Mouse (Mus musculus): ENCODE data around the gene Tmem178. TPM values are rescaled to one million over a fixed set of nuclear protein-coding genes. Genes with fewer than 3 reads are reported as not detected.
A peak's percentile ranks its signal among the peaks of the same experiment; 100 is the strongest.

The Tmem178 gene
- polyA plus RNA-seq, 1 experiment from 2014 or later, result 4.3 TPM

- WGBS, result 79% methylated on average over 12 of the region's 12 CpGs
- no peak overlapping the region for H3K4me3 ChIP-seq (ENCODE audit: low read depth, low read length)
- no peaks in the 10 kb centered on the region for H3K36me3 ChIP-seq (replicated peaks; ENCODE audit: control insufficient read depth, insufficient read depth, low read depth, low read length)
- H3K4me1 ChIP-seq (ENCODE audit: control insufficient read depth, insufficient read depth, low read length), result no peaks in the 10 kb centered on the region
- no peak for DNase-seq (ENCODE audit: low spot score)
- H3K27ac ChIP-seq (replicated peaks; ENCODE audit: low read depth, low read length), result no peak overlapping the region
- H3K9me3 ChIP-seq (replicated peaks; ENCODE audit: control insufficient read depth, low read length), result no peaks in the 10 kb centered on the region
- ATAC-seq (replicated peaks; ENCODE audit: insufficient number of reproducible peaks, low FRiP score, low TSS enrichment, low read depth), result no peak
- no peak overlapping the region for H3K9ac ChIP-seq (replicated peaks; ENCODE audit: low read length)
- H3K4me2 ChIP-seq (ENCODE audit: low read depth, low read length), result no peak overlapping the region
- peaks cover 14% of the 10 kb centered on the region for H3K27me3 ChIP-seq (ENCODE audit: control insufficient read depth, insufficient read depth, low read length)
Measured at GRCm38 (mm10) chr17:80947075-80947960, 2.9 kb downstream of the Tmem178 start.

DNA sequence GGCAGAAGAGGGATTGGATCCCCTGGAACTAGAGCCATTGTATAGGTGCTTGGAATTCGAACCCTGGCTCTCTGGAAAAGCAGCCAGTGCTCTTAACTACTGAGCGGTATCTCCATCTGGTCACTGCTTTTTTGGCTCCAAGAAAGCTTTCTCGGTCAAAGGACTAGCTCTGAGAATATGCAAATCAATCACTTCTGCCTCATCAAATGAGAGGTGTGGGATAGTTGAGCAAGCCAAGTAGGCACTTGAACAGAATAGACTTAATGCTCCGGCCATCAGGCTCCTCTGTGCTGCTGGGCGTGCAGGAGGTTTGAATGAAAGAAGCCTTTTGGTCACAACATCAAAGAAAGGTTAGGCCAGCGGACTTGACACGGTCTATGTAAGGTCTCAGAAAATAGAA is 5.0 kb downstream of the Tmem178 start:
- ATAC-seq (replicated peaks; ENCODE audit: insufficient number of reproducible peaks, low FRiP score, low TSS enrichment, low read depth) (no peak), DNase-seq (ENCODE audit: low spot score) (no peak)
- Histone ChIP-seq H3K4me2 (ENCODE audit: low read depth, low read length) (no peak overlapping the region), H3K9ac (replicated peaks; ENCODE audit: low read length) (no peak overlapping the region), H3K36me3 (replicated peaks; ENCODE audit: control insufficient read depth, insufficient read depth, low read depth, low read length) (no peaks in the 10 kb centered on the region), H3K27me3 (ENCODE audit: control insufficient read depth, insufficient read depth, low read length) (peaks cover 6% of the 10 kb centered on the region; the same call in 1 of the 2 replicates), H3K4me3 (ENCODE audit: low read depth, low read length) (no peak overlapping the region), H3K27ac (replicated peaks; ENCODE audit: low read depth, low read length) (no peak overlapping the region), H3K4me1 (ENCODE audit: control insufficient read depth, insufficient read depth, low read length) (no peaks in the 10 kb centered on the region), H3K9me3 (replicated peaks; ENCODE audit: control insufficient read depth, low read length) (no peaks in the 10 kb centered on the region)
- 80% methylated on average over 7 of the region's 7 CpGs for WGBS

GRCm38 (mm10) chr17:80949895-80950294 is 5.5 kb downstream of the Tmem178 start:
- DNase-seq (ENCODE audit: low spot score), result no peak
- peaks cover 3% of the 10 kb centered on the region; the same call in 1 of the 2 replicates for H3K27me3 ChIP-seq (ENCODE audit: control insufficient read depth, insufficient read depth, low read length)
- H3K4me2 ChIP-seq (ENCODE audit: low read depth, low read length), result no peak overlapping the region
- no peaks in the 10 kb centered on the region for H3K4me1 ChIP-seq (ENCODE audit: control insufficient read depth, insufficient read depth, low read length)
- H3K27ac ChIP-seq (replicated peaks; ENCODE audit: low read depth, low read length), result no peak overlapping the region
- no peaks in the 10 kb centered on the region for H3K36me3 ChIP-seq (replicated peaks; ENCODE audit: control insufficient read depth, insufficient read depth, low read depth, low read length)
- no peak for ATAC-seq (replicated peaks; ENCODE audit: insufficient number of reproducible peaks, low FRiP score, low TSS enrichment, low read depth)
- 85% methylated on average over 10 of the region's 10 CpGs for WGBS
- H3K4me3 ChIP-seq (ENCODE audit: low read depth, low read length), result no peak overlapping the region
- H3K9ac ChIP-seq (replicated peaks; ENCODE audit: low read length), result no peak overlapping the region
- H3K9me3 ChIP-seq (replicated peaks; ENCODE audit: control insufficient read depth, low read length), result no peaks in the 10 kb centered on the region

GRCm38 (mm10) chr17:80952305-80952704 is 7.9 kb downstream of the Tmem178 start:
- H3K27me3 ChIP-seq (ENCODE audit: control insufficient read depth, insufficient read depth, low read length), result no peaks in the 10 kb centered on the region
- no peaks in the 10 kb centered on the region; the same call in 1 of the 2 replicates for H3K4me1 ChIP-seq (ENCODE audit: control insufficient read depth, insufficient read depth, low read length)
- H3K9ac ChIP-seq (replicated peaks; ENCODE audit: low read length), result no peak overlapping the region
- no peaks in the 10 kb centered on the region for H3K36me3 ChIP-seq (replicated peaks; ENCODE audit: control insufficient read depth, insufficient read depth, low read depth, low read length)
- H3K9me3 ChIP-seq (replicated peaks; ENCODE audit: control insufficient read depth, low read length), result no peaks in the 10 kb centered on the region
- ATAC-seq (replicated peaks; ENCODE audit: insufficient number of reproducible peaks, low FRiP score, low TSS enrichment, low read depth) (no peak), DNase-seq (ENCODE audit: low spot score) (no peak)
- no peak overlapping the region for H3K4me3 ChIP-seq (ENCODE audit: low read depth, low read length)
- no peak overlapping the region for H3K27ac ChIP-seq (replicated peaks; ENCODE audit: low read depth, low read length)
- no peak overlapping the region for H3K4me2 ChIP-seq (ENCODE audit: low read depth, low read length)
- WGBS, result 69% methylated on average over 7 of the region's 7 CpGs

GRCm38 (mm10) chr17:80955415-80955814 is 11.0 kb downstream of the Tmem178 start:
- no peak overlapping the region for H3K9ac ChIP-seq (replicated peaks; ENCODE audit: low read length)

DNA sequence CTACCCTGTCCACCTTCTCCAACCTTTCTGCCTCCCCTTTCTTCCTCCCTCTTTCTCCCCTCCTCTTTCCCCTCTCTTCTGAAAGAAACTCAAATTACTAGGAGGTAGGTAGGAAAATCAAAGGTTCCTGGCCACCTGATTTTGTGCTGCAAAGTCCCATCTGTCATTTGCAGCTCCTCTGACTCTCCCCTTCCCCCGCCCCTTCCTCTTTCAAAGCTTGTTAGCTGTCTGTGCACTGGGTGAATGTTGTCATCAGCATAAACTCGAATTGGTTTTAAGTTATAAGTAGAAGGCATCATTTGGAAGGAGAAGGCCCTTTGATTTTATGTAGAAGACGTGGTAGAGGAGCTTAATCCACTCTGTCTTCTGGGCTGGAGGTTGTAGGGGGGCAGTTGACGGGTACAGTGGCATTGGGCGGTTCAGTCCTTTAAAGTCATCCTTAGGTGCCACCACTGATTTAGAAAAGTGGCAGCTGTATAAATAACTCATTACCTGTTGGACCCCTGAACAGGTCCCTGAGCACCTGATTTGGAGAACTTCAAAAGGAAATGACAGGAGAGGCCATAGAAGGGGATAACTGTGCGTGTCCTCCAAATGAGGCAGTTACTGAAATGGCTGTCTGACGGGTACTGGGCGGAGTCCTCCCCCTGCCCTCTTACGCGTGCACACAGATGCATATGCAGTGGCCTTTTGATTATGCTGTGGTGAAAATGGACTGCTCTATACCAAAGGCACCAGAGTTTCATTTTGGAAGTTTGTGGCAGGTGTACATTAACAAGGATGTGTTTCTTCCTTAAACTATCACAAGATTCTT is 11.8 kb downstream of the Tmem178 start:
- ATAC-seq (replicated peaks; ENCODE audit: insufficient number of reproducible peaks, low FRiP score, low TSS enrichment, low read depth), result 0 out of 2 replicates have a peak, but pooled peaks have one; percentile 6
- 78% methylated on average over 10 of the region's 10 CpGs for WGBS
- H3K9me3 ChIP-seq (replicated peaks; ENCODE audit: control insufficient read depth, low read length), result no peaks in the 10 kb centered on the region
- no peaks in the 10 kb centered on the region for H3K27me3 ChIP-seq (ENCODE audit: control insufficient read depth, insufficient read depth, low read length)
- no peak overlapping the region for H3K4me2 ChIP-seq (ENCODE audit: low read depth, low read length)
- no peak overlapping the region for H3K9ac ChIP-seq (replicated peaks; ENCODE audit: low read length)
- H3K27ac ChIP-seq (replicated peaks; ENCODE audit: low read depth, low read length), result no peak overlapping the region
- H3K4me3 ChIP-seq (ENCODE audit: low read depth, low read length), result no peak overlapping the region
- DNase-seq (ENCODE audit: low spot score), result no peak
- H3K36me3 ChIP-seq (replicated peaks; ENCODE audit: control insufficient read depth, insufficient read depth, low read depth, low read length), result no peaks in the 10 kb centered on the region
- no peaks in the 10 kb centered on the region; the same call in 1 of the 2 replicates for H3K4me1 ChIP-seq (ENCODE audit: control insufficient read depth, insufficient read depth, low read length)

More at GRCm38 (mm10) chr17:80955415-80955814, 11.0 kb downstream of the Tmem178 start:
- no peak overlapping the region for H3K27ac ChIP-seq (replicated peaks; ENCODE audit: low read depth, low read length)
- no peaks in the 10 kb centered on the region for H3K36me3 ChIP-seq (replicated peaks; ENCODE audit: control insufficient read depth, insufficient read depth, low read depth, low read length)
- H3K4me3 ChIP-seq (ENCODE audit: low read depth, low read length), result no peak overlapping the region
- H3K4me1 ChIP-seq (ENCODE audit: control insufficient read depth, insufficient read depth, low read length), result no peaks in the 10 kb centered on the region; the same call in 1 of the 2 replicates
- no peak for ATAC-seq (replicated peaks; ENCODE audit: insufficient number of reproducible peaks, low FRiP score, low TSS enrichment, low read depth)
- WGBS, result 69% methylated on average over 7 of the region's 7 CpGs
- H3K4me2 ChIP-seq (ENCODE audit: low read depth, low read length), result no peak overlapping the region
- H3K27me3 ChIP-seq (ENCODE audit: control insufficient read depth, insufficient read depth, low read length), result no peaks in the 10 kb centered on the region
- DNase-seq (ENCODE audit: low spot score), result no peak
- H3K9me3 ChIP-seq (replicated peaks; ENCODE audit: control insufficient read depth, low read length), result no peaks in the 10 kb centered on the region

- no peaks in the 10 kb centered on the region; the same call in 1 of the 2 replicates for H3K4me1 ChIP-seq (ENCODE audit: control insufficient read depth, insufficient read depth, low read length)
- 82% methylated on average over 6 of the region's 6 CpGs for WGBS
- no peak for ATAC-seq (replicated peaks; ENCODE audit: insufficient number of reproducible peaks, low FRiP score, low TSS enrichment, low read depth)
Measured at GRCm38 (mm10) chr17:80958332-80958731, 13.9 kb downstream of the Tmem178 start.

More at GRCm38 (mm10) chr17:80958332-80958731, 13.9 kb downstream of the Tmem178 start:
- Histone ChIP-seq H3K4me3 (ENCODE audit: low read depth, low read length) (no peak overlapping the region), H3K9me3 (replicated peaks; ENCODE audit: control insufficient read depth, low read length) (no peaks in the 10 kb centered on the region), H3K27me3 (ENCODE audit: control insufficient read depth, insufficient read depth, low read length) (no peaks in the 10 kb centered on the region), H3K9ac (replicated peaks; ENCODE audit: low read length) (no peak overlapping the region), H3K36me3 (replicated peaks; ENCODE audit: control insufficient read depth, insufficient read depth, low read depth, low read length) (no peaks in the 10 kb centered on the region), H3K4me2 (ENCODE audit: low read depth, low read length) (no peak overlapping the region), H3K27ac (replicated peaks; ENCODE audit: low read depth, low read length) (no peak overlapping the region)
- no peak for DNase-seq (ENCODE audit: low spot score)
